Mouse (Mus musculus) ES-E14 (cell line): ENCODE measurements around the gene Vdac1.

Experiments used
- ZC3H11A ChIP-seq: IDR thresholded peaks from 2 replicates; pipeline ENCODE4 v1.6.1; 2012; ENCODE audit warnings: low read depth, mild to moderate bottlenecking, inconsistent platforms, low read length, borderline replicate concordance
- ZNF384 ChIP-seq: IDR thresholded peaks from 2 replicates; pipeline ENCODE4 v1.6.1; 2012; ENCODE audit warnings: low read depth, low read length, inconsistent platforms

GRCm38 (mm10) chr11:52332421-52333118 is 28.1 kb upstream of the Vdac1 start:
- TF ChIP-seq ZNF384: no peak
- no peak for TF ChIP-seq ZC3H11A
